Mouse (Mus musculus): ENCODE results near the gene Kng2. TPM values are rescaled to one million over a fixed set of nuclear protein-coding genes. Genes with fewer than 3 reads are reported as not detected.
"Not testable (repeated sequence)": the region's sequence is repeated elsewhere in the genome, so short reads cannot be mapped to it uniquely, and the experiment has no call there.

Gene Kng2
- total RNA-seq, 2 experiments from 2014 or later = 0.49 to 1.2 TPM

GRCm38 (mm10) chr16:22961073-22961472 is 68.2 kb downstream of the Kng2 start:
- DNase-seq (ENCODE audit: low spot score in 2 of 2) = no peak

GRCm38 (mm10) chr16:22956085-22956439 is 73.2 kb downstream of the Kng2 start:
- peak in 1 of 2 experiments; percentile 2 for DNase-seq (ENCODE audit: low spot score in 2 of 2)

GRCm38 (mm10) chr16:22955397-22956084 is 73.7 kb downstream of the Kng2 start:
- DNase-seq (ENCODE audit: low spot score in 2 of 2) = peak in 1 of 2 experiments; percentile 11

GRCm38 (mm10) chr16:22953069-22953468 is 76.2 kb downstream of the Kng2 start:
- DNase-seq (ENCODE audit: low spot score in 2 of 2) = peak in 1 of 2 experiments; percentile 3

- no peak for DNase-seq (ENCODE audit: low spot score in 2 of 2)
Measured at GRCm38 (mm10) chr16:22950840-22951395, 78.4 kb downstream of the Kng2 start, which contains the start of gene Hrg. Hrg (plus strand) TSS chr16:22951072.

- DNase-seq (ENCODE audit: low spot score in 2 of 2) = no peak
Measured at GRCm38 (mm10) chr16:22947371-22947770, 81.9 kb downstream of the Kng2 start.

GRCm38 (mm10) chr16:22941825-22942476 is 87.3 kb downstream of the Kng2 start:
- not testable (repeated sequence) for DNase-seq (ENCODE audit: low spot score in 2 of 2)

GRCm38 (mm10) chr16:22939120-22939695 is 90.1 kb downstream of the Kng2 start:
- no peak for DNase-seq (ENCODE audit: low spot score in 2 of 2)

GRCm38 (mm10) chr16:22938541-22938940 is 90.7 kb downstream of the Kng2 start:
- no peak for DNase-seq (ENCODE audit: low spot score in 2 of 2)

- no peak for DNase-seq (ENCODE audit: low spot score in 2 of 2)
Measured at GRCm38 (mm10) chr16:22937631-22938030, 91.7 kb downstream of the Kng2 start.

Other genes starting within 250 kb of the Kng2 start
- not detected for gene Crygs, start 217.9 kb downstream of the Kng2 start, total RNA-seq (2021)
- 10 to 100 TPM; 10.7 to 11.4 TPM for gene Tbccd1, start 171.8 kb downstream of the Kng2 start, total RNA-seq (2021)
- 10 to 100 TPM; 46.7 to 48.1 TPM for gene Dnajb11, start 171.6 kb downstream of the Kng2 start, total RNA-seq (2021)
- 10 to 100 TPM in 1 of 2 experiments, 1 to 10 TPM in 1; 5.0 to 62.3 TPM for gene Ahsg, start 138.2 kb downstream of the Kng2 start, total RNA-seq (2021)
- gene Fetub, start 111.1 kb downstream of the Kng2 start, total RNA-seq (2021) = 1 to 10 TPM in 1 of 2 experiments, under 1 TPM in 1; 0.20 to 2.5 TPM
- 1 to 10 TPM in 1 of 2 experiments, under 1 TPM in 1; 0.25 to 1.7 TPM for gene Hrg, start 78.4 kb downstream of the Kng2 start, total RNA-seq (2021)
- gene Kng1, start 28.4 kb upstream of the Kng2 start, total RNA-seq (2021) = 1 to 10 TPM in 1 of 2 experiments, under 1 TPM in 1; 0.52 to 8.6 TPM
- 100 to 1,000 TPM; 274 to 300 TPM for gene Eif4a2, start 78.0 kb upstream of the Kng2 start, total RNA-seq (2021)
- 10 to 100 TPM; 16.2 to 16.4 TPM for gene Rfc4, start 98.3 kb upstream of the Kng2 start, total RNA-seq (2021)
- gene Adipoq, start 117.1 kb upstream of the Kng2 start, total RNA-seq (2021) = 10 to 100 TPM; 35.8 to 82.7 TPM
- gene St6gal1, start 195.3 kb upstream of the Kng2 start, total RNA-seq (2021) = 10 to 100 TPM; 13.9 to 16.4 TPM

Data from gastrocnemius, postnatal 4 days (tissue).